Mouse (Mus musculus) effector memory CD4-positive, alpha-beta T cell, adult 7 months (primary cell): Measurements from ENCODE around the gene Kcnk16. TPM values are rescaled to one million over a fixed set of nuclear protein-coding genes. Genes with fewer than 3 reads are reported as not detected.

Experiments used
- polyA plus RNA-seq: library from polyadenylated mRNA; unstranded; fragments of 100-300 nt; shearing (Covaris generic); gene quantifications from one replicate; pipeline ENCODE4 v1.2.1, GENCODE M21; 2017

Kcnk16 gene
- 0.56 TPM for polyA plus RNA-seq

GRCm38 (mm10) chr14:20269082-20269809 lies at the start of gene Kcnk16:
Kcnk16 (minus strand) TSS chr14:20269199.

GRCm38 (mm10) chr14:20294117-20294892 lies 25.3 kb upstream of the Kcnk16 start, which contains the start of gene Nudt13:
Nudt13 (plus strand) TSS chr14:20294697.

Other genes with a start within 250 kb of the Kcnk16 start
- gene Saysd1, start 130.7 kb downstream of the Kcnk16 start, polyA plus RNA-seq, result 21.5 TPM
- 19.0 TPM for gene Kcnk5, start 87.4 kb downstream of the Kcnk16 start, polyA plus RNA-seq
- 11.5 TPM for gene Nudt13, start 25.5 kb upstream of the Kcnk16 start, polyA plus RNA-seq
- 27.7 TPM for gene Ecd, start 78.9 kb upstream of the Kcnk16 start, polyA plus RNA-seq
- 39.2 TPM for gene Fam149b, start 79.0 kb upstream of the Kcnk16 start, polyA plus RNA-seq
- gene Dnajc9, start 119.7 kb upstream of the Kcnk16 start, polyA plus RNA-seq, result 107 TPM
- 35.1 TPM for gene Mrps16, start 124.4 kb upstream of the Kcnk16 start, polyA plus RNA-seq
- 0.35 TPM for gene Cfap70, start 183.0 kb upstream of the Kcnk16 start, polyA plus RNA-seq
- gene Anxa7, start 210.9 kb upstream of the Kcnk16 start, polyA plus RNA-seq, result 69.9 TPM
- 1.9 TPM for gene Mss51, start 227.7 kb upstream of the Kcnk16 start, polyA plus RNA-seq